Mouse (Mus musculus) myocyte (in vitro differentiated cells): ENCODE results near the gene Pold4. TPM values are rescaled to one million over a fixed set of nuclear protein-coding genes. Genes with fewer than 3 reads are reported as not detected.

ENCODE experiments used
- H3K27me3 ChIP-seq: one replicate; pipeline ENCODE4 v1.6.1; 2011; ENCODE audit not compliant: control insufficient read depth, insufficient read depth, insufficient read length
- H3K36me3 ChIP-seq: one replicate; pipeline ENCODE4 v1.6.1; 2011; ENCODE audit not compliant: control insufficient read depth, insufficient read depth
- H3K4me2 ChIP-seq: one replicate; pipeline ENCODE4 v1.6.1; 2011; ENCODE audit warnings: low read depth, control low read depth
- H3K4me3 ChIP-seq: one replicate; pipeline ENCODE4 v1.5.1; 2011; ENCODE audit warnings: mild to moderate bottlenecking, control low read depth, moderate library complexity
- H3K79me2 ChIP-seq: one replicate; pipeline ENCODE4 v1.6.1; 2011; ENCODE audit not compliant: control insufficient read depth, insufficient read depth
- H3ac ChIP-seq: one replicate; pipeline ENCODE4 v1.6.1; 2011; ENCODE audit not compliant: control insufficient read depth, insufficient read length
- CEBPB ChIP-seq: IDR thresholded peaks from 2 replicates; pipeline ENCODE4 v1.6.1; 2011; ENCODE audit warnings: mild to moderate bottlenecking, moderate library complexity; ENCODE audit not compliant: poor library complexity, insufficient read depth, severe bottlenecking
- E2F4 ChIP-seq: IDR thresholded peaks from one replicate; pipeline ENCODE4 v1.6.1; 2011; ENCODE audit warnings: mild to moderate bottlenecking, control low read depth, moderate library complexity; ENCODE audit not compliant: insufficient read depth
- MAX ChIP-seq: IDR thresholded peaks from one replicate; pipeline ENCODE4 v1.6.1; 2011; ENCODE audit warnings: low read depth, mild to moderate bottlenecking, control low read depth
- MYOD1 ChIP-seq, 3 experiments: IDR thresholded peaks; one replicate each; pipeline ENCODE4 v1.6.1; 2011; ENCODE audit warnings: control low read depth in 2 of 3, low read depth in 2 of 3, mild to moderate bottlenecking in 2 of 3, moderate library complexity in 1 of 3; ENCODE audit not compliant: insufficient read length in 2 of 3, control insufficient read depth in 1 of 3
- MYOG ChIP-seq, 3 experiments: IDR thresholded peaks; one replicate each; pipeline ENCODE4 v1.6.1; 2011; ENCODE audit warnings: control low read depth in 2 of 3, low read depth in 2 of 3, mild to moderate bottlenecking in 2 of 3; ENCODE audit not compliant: insufficient read length in 2 of 3, control insufficient read depth in 1 of 3, insufficient read depth in 1 of 3
- POLR2A ChIP-seq: IDR thresholded peaks from one replicate; pipeline ENCODE4 v1.6.1; 2011; ENCODE audit warnings: low read depth, mild to moderate bottlenecking, control low read depth, moderate library complexity; ENCODE audit not compliant: insufficient read length
- POLR2AphosphoS2 ChIP-seq: IDR thresholded peaks from one replicate; pipeline ENCODE4 v1.6.1; 2011; ENCODE audit warnings: low read depth, control low read depth; ENCODE audit not compliant: insufficient read length
- REST ChIP-seq: IDR thresholded peaks from one replicate; pipeline ENCODE4 v1.6.1; 2011; ENCODE audit warnings: mild to moderate bottlenecking, control low read depth, moderate library complexity; ENCODE audit not compliant: insufficient read depth, insufficient read length
- SRF ChIP-seq: IDR thresholded peaks from one replicate; pipeline ENCODE4 v1.6.1; 2011; ENCODE audit warnings: low read depth; ENCODE audit not compliant: control insufficient read depth, insufficient read length
- TCF12 ChIP-seq: IDR thresholded peaks from one replicate; pipeline ENCODE4 v1.6.1; 2011; ENCODE audit warnings: mild to moderate bottlenecking, control low read depth; ENCODE audit not compliant: poor library complexity, insufficient read depth, severe bottlenecking
- TCF3 ChIP-seq: IDR thresholded peaks from one replicate; pipeline ENCODE4 v1.6.1; 2011; ENCODE audit warnings: low read depth, control low read depth; ENCODE audit not compliant: insufficient read length
- USF1 ChIP-seq: IDR thresholded peaks from one replicate; pipeline ENCODE4 v1.6.1; 2011; ENCODE audit warnings: low read depth, mild to moderate bottlenecking, control low read depth, moderate library complexity
- polyA plus RNA-seq: library from polyadenylated mRNA; unstranded; fragments of >200 nt; fragmentation: generic; extraction: Trizol; gene quantifications from one replicate; pipeline ENCODE4 v1.2.1, GENCODE M21; 2012; ENCODE audit warnings: missing spikeins

The Pold4 gene
- polyA plus RNA-seq, 1 experiment, result 166 TPM

DNA sequence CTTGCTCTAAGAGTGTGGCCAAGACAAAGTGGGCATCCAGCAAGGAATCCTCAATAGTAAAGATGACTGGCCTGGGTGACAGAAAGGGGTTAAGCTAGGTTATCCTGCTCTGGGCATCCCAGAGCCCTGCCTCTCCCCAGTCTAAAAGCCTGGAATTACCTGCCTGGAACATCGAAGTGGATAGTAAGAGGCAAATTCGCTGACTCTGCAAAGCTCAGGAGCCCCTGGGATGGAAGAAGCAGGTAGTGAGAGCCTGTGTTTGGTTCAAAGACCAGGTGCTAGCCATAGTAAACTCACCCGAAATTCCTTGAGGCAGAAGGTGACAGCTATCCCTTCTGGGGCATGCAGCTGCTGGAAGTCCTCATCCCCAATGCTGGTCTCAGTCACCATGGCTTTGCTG, 34.5 kb upstream of the Pold4 start:
- Histone ChIP-seq H3K36me3 (peaks cover 23% of the 10 kb centered on the region), H3K4me2 (no peak overlapping the region), H3K27me3 (no peaks in the 10 kb centered on the region), H3ac (no peak overlapping the region), H3K79me2 (peaks cover 35% of the 10 kb centered on the region), H3K4me3 (no peak overlapping the region)
- no peak for TF ChIP-seq MYOG (IDR thresholded peaks at IDR 0.05; ENCODE audit: control insufficient read depth in 1 of 3, insufficient read depth in 1 of 3, insufficient read length in 2 of 3, low read depth in 2 of 3)
- peak in 1 of 3 experiments; percentile 2 for TF ChIP-seq MYOD1 (IDR thresholded peaks at IDR 0.05; ENCODE audit: control insufficient read depth in 1 of 3, insufficient read length in 2 of 3, low read depth in 2 of 3)
- TF ChIP-seq POLR2AphosphoS2, result peak; percentile 55
- peak; percentile 9 for TF ChIP-seq POLR2A

DNA sequence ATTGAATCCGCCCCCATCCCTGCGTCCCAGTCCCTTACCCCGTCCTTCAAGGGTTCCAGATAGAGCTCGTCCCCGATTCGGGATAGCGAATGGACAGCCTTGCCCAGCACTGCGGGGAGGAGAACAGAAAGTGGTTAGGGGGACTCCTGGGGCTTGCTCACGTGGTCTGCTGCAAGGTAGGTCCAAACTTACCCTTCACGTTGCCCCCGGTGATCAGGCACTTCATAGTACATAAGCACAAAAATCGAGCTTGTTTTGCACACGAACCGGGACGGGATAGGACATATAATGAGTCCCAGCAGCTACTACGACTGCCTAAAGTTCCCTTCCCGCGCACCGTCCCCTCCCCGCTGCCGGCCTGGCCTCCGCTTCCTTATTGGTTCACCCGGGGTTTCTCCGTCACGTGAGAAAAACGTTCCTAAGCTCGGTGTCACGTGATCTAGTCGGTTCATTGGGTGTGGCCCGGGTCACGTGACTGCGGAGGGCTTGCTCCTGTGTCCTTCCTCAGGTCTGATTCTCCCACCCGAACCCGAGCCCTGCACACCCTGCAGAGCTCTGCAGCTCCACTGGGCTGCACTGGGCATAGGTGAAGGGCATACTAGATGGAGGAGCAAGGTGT, 30.3 kb upstream of the Pold4 start, which contains the start of gene Rad9a:
Gene Rad9a, minus strand, starts transcription at position 372 of the 619 bp plus-strand sequence.
- peaks cover 17% of the 10 kb centered on the region for H3K79me2 ChIP-seq
- H3K4me3 ChIP-seq, result peak within 1 kb of the TSS; percentile 69
- peak within 1 kb of the TSS; percentile 20 for H3ac ChIP-seq
- peak within 1 kb of the TSS; percentile 100 for H3K4me2 ChIP-seq
- TF ChIP-seq MYOG (IDR thresholded peaks at IDR 0.05; ENCODE audit: control insufficient read depth in 1 of 3, insufficient read depth in 1 of 3, insufficient read length in 2 of 3, low read depth in 2 of 3) (no peak), MAX (no peak), USF1 (peak; percentile 100), POLR2A (peak; percentile 74), POLR2AphosphoS2 (peak; percentile 84), SRF (peak; percentile 42), TCF12 (no peak), E2F4 (peak; percentile 74)
- H3K27me3 ChIP-seq, result no peaks in the 10 kb centered on the region
- H3K36me3 ChIP-seq, result peaks cover 5% of the 10 kb centered on the region

DNA sequence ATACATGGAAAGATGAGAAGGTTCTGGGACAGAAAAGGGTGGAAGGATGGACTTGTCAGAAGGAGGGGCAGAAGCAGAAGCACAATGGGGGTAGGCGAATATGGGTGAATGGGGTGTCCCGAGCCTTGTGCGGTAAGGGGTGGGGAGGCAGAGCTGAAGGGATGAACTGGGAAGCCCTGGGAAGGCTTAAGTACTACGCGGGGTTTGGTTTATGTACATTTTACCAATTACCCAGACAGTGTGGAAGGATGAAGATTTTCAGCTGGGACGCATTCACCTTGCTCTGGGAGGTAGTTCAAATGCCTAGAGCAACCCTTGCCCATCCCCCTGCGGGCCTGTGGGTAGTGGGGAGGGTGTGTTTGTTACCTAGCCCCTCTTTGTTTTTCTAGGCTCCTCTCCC, 29.6 kb upstream of the Pold4 start:
- TF ChIP-seq POLR2A, result no peak
- no peak for TF ChIP-seq CEBPB
- no peak for TF ChIP-seq E2F4
- no peak for TF ChIP-seq MAX
- no peak for TF ChIP-seq TCF12
- TF ChIP-seq REST, result no peak
- TF ChIP-seq POLR2AphosphoS2, result no peak
- TF ChIP-seq MYOD1 (IDR thresholded peaks at IDR 0.05; ENCODE audit: control insufficient read depth in 1 of 3, insufficient read length in 2 of 3, low read depth in 2 of 3), result no peak
- no peak for TF ChIP-seq MYOG (IDR thresholded peaks at IDR 0.05; ENCODE audit: control insufficient read depth in 1 of 3, insufficient read depth in 1 of 3, insufficient read length in 2 of 3, low read depth in 2 of 3)
- no peak for TF ChIP-seq TCF3
- TF ChIP-seq SRF, result no peak
- no peak for TF ChIP-seq USF1
- peaks cover 17% of the 10 kb centered on the region for H3K79me2 ChIP-seq
- H3ac ChIP-seq, result peak overlapping the region; percentile 20
- H3K36me3 ChIP-seq, result peaks cover 4% of the 10 kb centered on the region
- peak overlapping the region; percentile 69 for H3K4me3 ChIP-seq
- peak overlapping the region; percentile 100 for H3K4me2 ChIP-seq
- no peaks in the 10 kb centered on the region for H3K27me3 ChIP-seq

DNA sequence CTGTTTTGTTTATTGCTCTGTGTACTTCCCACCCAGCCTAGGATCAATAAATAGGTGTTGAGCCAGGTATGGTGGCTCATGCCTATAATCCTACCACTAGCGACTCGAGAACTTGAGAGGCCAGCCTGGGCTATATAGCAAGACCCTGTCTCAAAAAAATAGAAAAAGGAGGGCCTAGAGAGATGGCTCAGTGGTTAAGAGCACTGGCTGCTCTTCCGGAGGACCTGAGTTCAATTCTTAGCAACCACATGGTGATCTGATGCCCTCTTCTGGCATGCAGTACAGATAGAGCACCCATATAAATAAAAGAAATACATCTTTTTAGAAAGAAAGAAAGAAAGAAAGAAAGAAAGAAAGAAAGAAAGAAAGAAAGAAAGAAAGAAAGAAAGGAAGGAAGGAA, 28.6 kb upstream of the Pold4 start:
- Histone ChIP-seq H3K36me3 (no peaks in the 10 kb centered on the region), H3K4me2 (no peak overlapping the region), H3ac (no peak overlapping the region), H3K4me3 (no peak overlapping the region), H3K27me3 (no peaks in the 10 kb centered on the region), H3K79me2 (peaks cover 17% of the 10 kb centered on the region)
- no peak for TF ChIP-seq E2F4
- TF ChIP-seq POLR2AphosphoS2, result no peak
- TF ChIP-seq SRF, result no peak
- no peak for TF ChIP-seq MYOG (IDR thresholded peaks at IDR 0.05; ENCODE audit: control insufficient read depth in 1 of 3, insufficient read depth in 1 of 3, insufficient read length in 2 of 3, low read depth in 2 of 3)
- no peak for TF ChIP-seq POLR2A
- TF ChIP-seq MYOD1 (IDR thresholded peaks at IDR 0.05; ENCODE audit: control insufficient read depth in 1 of 3, insufficient read length in 2 of 3, low read depth in 2 of 3), result no peak
- no peak for TF ChIP-seq REST
- no peak for TF ChIP-seq MAX
- TF ChIP-seq CEBPB, result no peak
- TF ChIP-seq TCF3, result no peak
- TF ChIP-seq TCF12, result no peak
- TF ChIP-seq USF1, result no peak

DNA sequence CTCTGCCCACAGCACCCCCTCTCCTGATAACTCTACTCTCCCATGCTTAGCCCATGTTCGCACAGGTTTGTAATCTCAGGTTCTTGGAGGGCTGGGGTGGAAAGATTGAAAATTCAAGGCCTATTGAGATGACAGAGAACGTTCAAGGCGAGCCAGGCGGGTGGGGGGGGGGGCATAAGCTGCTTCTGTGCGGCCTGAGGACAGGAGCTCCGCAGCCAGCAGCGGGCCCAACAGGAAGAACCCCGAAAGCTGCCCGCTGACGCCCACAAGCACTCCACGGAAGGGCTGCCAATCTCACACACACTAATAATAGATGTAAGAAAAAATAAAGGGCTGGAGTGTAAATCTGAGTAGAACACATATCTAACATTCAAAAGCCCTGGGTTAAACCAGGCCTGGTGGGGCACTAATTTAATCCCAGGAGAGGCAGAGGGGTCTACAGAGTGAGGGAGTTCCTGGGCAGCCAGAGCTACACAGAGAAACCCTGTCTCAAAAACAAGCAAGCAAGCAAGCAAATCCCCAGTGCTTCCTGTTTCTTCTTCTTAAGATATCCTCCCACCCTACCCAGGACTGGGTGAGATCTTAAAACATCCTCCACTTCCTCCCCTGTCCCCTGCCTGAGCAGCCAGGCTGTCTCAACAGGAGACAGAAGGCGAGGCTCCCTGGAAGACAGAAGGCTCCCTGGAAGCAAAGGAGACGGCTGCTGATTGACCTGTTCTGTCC, 27.9 kb upstream of the Pold4 start:
- no peak for TF ChIP-seq MAX
- TF ChIP-seq REST, result no peak
- no peak for TF ChIP-seq TCF3
- no peak for TF ChIP-seq MYOD1 (IDR thresholded peaks at IDR 0.05; ENCODE audit: control insufficient read depth in 1 of 3, insufficient read length in 2 of 3, low read depth in 2 of 3)
- no peak for TF ChIP-seq POLR2AphosphoS2
- TF ChIP-seq MYOG (IDR thresholded peaks at IDR 0.05; ENCODE audit: control insufficient read depth in 1 of 3, insufficient read depth in 1 of 3, insufficient read length in 2 of 3, low read depth in 2 of 3), result no peak
- TF ChIP-seq USF1, result no peak
- TF ChIP-seq SRF, result no peak
- TF ChIP-seq CEBPB, result no peak
- no peak for TF ChIP-seq POLR2A
- no peak for TF ChIP-seq E2F4
- TF ChIP-seq TCF12, result no peak
- H3K4me2 ChIP-seq, result no peak overlapping the region

More for the DNA sequence above, 27.9 kb upstream of the Pold4 start:
- Histone ChIP-seq H3K79me2 (peaks cover 17% of the 10 kb centered on the region), H3K4me3 (no peak overlapping the region), H3K27me3 (no peaks in the 10 kb centered on the region), H3K36me3 (no peaks in the 10 kb centered on the region), H3ac (no peak overlapping the region)
